Mouse (Mus musculus) C2C12 (cell line): ENCODE measurements around the gene Ccr5. TPM values are rescaled to one million over a fixed set of nuclear protein-coding genes. Genes with fewer than 3 reads are reported as not detected.
"Not testable (repeated sequence)": the region's sequence is repeated elsewhere in the genome, so short reads cannot be mapped to it uniquely, and the experiment has no call there.

Source experiments
- H3K27me3 ChIP-seq: one replicate; pipeline ENCODE4 v1.6.1; 2011; ENCODE audit not compliant: control insufficient read depth, insufficient read depth, insufficient read length
- H3K36me3 ChIP-seq: one replicate; pipeline ENCODE4 v1.6.1; 2011; ENCODE audit not compliant: control insufficient read depth, insufficient read depth
- H3K4me3 ChIP-seq: one replicate; pipeline ENCODE4 v1.5.1; 2011; ENCODE audit warnings: mild to moderate bottlenecking, control low read depth; ENCODE audit not compliant: poor library complexity, insufficient read depth, severe bottlenecking
- H3K79me2 ChIP-seq: one replicate; pipeline ENCODE4 v1.6.1; 2011; ENCODE audit not compliant: control insufficient read depth, insufficient read depth
- H3K79me3 ChIP-seq: one replicate; pipeline ENCODE4 v1.6.1; 2011; ENCODE audit warnings: low read depth, control low read depth
- H3ac ChIP-seq: one replicate; pipeline ENCODE3; 2011; ENCODE audit warnings: low read depth; ENCODE audit not compliant: control insufficient read depth, insufficient read length
- CEBPB ChIP-seq: IDR thresholded peaks from one replicate; pipeline ENCODE4 v1.6.1; 2011; ENCODE audit warnings: low read depth, mild to moderate bottlenecking, control low read depth, moderate library complexity
- CTCF ChIP-seq: IDR thresholded peaks from one replicate; pipeline ENCODE4 v1.5.1; 2011; ENCODE audit not compliant: control insufficient read depth, insufficient read depth, insufficient read length
- FOSL1 ChIP-seq: IDR thresholded peaks from one replicate; pipeline ENCODE4 v1.8.0; 2011; ENCODE audit warnings: mild to moderate bottlenecking, low read length; ENCODE audit not compliant: poor library complexity, insufficient read depth, severe bottlenecking
- MAX ChIP-seq: IDR thresholded peaks from one replicate; pipeline ENCODE4 v1.6.1; 2011; ENCODE audit warnings: mild to moderate bottlenecking, control low read depth
- MYOD1 ChIP-seq: IDR thresholded peaks from one replicate; pipeline ENCODE4 v1.6.1; 2011; ENCODE audit warnings: low read depth; ENCODE audit not compliant: control insufficient read depth, insufficient read length
- MYOG ChIP-seq: IDR thresholded peaks from one replicate; pipeline ENCODE4 v1.6.1; 2011; ENCODE audit not compliant: control insufficient read depth, insufficient read length; ENCODE audit errors: extremely low read depth
- USF1 ChIP-seq: IDR thresholded peaks from one replicate; pipeline ENCODE4 v1.6.1; 2011; ENCODE audit warnings: low read depth, mild to moderate bottlenecking, control low read depth, moderate library complexity
- polyA plus RNA-seq: library from polyadenylated mRNA; unstranded; fragments of >200 nt; fragmentation: generic; extraction: Trizol; gene quantifications from one replicate; pipeline ENCODE4 v1.2.1, GENCODE M21; 2012; ENCODE audit warnings: missing spikeins

Ccr5 gene
- polyA plus RNA-seq, 1 experiment: not detected

DNA sequence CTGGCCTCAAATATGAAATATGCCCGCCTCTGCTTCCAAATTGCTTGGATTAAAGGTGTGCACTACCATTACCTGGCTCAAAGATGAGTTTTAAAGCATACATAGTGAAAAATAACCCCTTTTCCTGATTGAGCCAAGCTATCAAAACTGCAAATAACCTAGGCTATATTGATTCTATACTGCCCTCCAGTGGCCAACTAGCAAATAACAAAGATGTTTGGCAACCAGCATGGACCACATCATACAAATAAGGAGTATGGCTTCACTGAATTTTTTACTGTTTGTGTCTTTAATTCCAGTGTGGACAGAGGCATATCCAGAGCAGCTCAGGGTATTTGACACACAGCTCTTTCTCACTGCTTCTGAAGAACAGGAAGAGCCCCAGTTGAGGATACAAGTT lies 7.0 kb downstream of the Ccr5 start:
- Histone ChIP-seq H3K79me3 (no peaks in the 10 kb centered on the region), H3K36me3 (no peaks in the 10 kb centered on the region), H3K4me3 (no peak overlapping the region), H3K79me2 (no peaks in the 10 kb centered on the region), H3ac (no peak overlapping the region), H3K27me3 (no peaks in the 10 kb centered on the region)
- peak; percentile 5 for TF ChIP-seq CTCF
- no peak for TF ChIP-seq FOSL1
- TF ChIP-seq MYOG: no peak
- TF ChIP-seq MAX: no peak
- TF ChIP-seq MYOD1: no peak
- TF ChIP-seq USF1: no peak
- TF ChIP-seq CEBPB: no peak

DNA sequence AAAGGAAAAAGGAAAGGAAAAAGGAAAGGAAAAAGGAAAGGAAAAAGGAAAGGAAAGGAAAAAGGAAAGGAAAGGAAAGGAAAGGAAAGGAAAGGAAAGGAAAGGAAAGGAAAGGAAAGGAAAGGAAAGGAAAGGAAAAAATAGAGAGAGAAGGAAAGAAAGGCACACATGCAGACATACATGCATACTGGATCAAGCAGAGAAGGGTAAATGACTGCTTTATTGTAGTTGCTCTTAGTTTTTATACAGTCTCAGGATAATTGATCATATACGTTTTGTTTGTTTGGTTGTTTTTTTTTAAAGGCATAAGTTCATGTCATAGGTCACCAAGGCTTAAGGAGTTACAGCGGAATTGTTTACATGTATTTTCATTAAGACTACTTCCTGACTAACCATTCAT lies 11.6 kb downstream of the Ccr5 start:
- H3K36me3 ChIP-seq: not testable (repeated sequence)

DNA sequence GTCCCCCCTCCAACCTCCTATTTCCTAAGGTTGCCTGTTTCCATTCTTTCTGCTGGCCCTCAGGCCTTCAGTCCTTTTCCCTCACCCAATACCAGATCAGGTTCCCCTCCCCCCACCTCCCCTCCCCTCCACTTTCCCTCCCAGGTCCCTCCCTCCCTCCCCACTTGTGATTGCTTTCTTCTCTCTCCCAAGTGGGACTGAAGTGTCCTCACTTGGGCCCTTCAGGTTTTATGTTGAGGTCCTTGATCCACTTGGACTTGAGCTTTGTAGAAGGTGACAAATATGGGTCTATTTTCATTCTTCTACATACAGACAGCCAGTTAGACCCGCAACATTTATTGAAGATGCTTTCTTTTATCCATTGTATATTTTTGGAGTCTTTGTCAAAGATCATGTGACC lies 13.6 kb downstream of the Ccr5 start:
- not testable (repeated sequence) for H3K36me3 ChIP-seq, H3K27me3 ChIP-seq, H3K79me2 ChIP-seq, H3ac ChIP-seq, H3K79me3 ChIP-seq, H3K4me3 ChIP-seq

More for the DNA sequence above, 11.6 kb downstream of the Ccr5 start:
- H3K79me2 ChIP-seq, H3K4me3 ChIP-seq, H3K79me3 ChIP-seq, H3ac ChIP-seq, H3K27me3 ChIP-seq: not testable (repeated sequence)

DNA sequence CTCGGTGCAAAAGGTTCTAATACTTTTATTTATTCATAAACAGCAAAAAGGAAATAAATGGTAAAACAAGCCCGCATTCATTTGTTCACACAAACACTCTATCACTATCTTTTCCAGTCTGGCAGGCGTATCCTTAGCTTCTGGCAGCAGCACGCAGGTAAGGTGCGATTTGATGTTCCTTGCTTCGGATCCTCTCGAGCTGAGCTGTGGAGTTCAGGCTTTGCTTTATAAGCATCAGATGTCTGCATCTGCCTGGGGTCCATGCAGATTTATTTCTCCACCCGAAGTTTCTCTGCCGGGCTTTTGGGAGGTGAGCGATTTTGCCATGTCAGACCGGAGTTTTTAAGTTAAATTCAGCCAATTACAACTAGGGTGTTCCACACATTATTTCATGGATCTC lies 16.3 kb downstream of the Ccr5 start:
- Histone ChIP-seq H3K4me3 (no peak overlapping the region), H3K79me2 (no peaks in the 10 kb centered on the region), H3K27me3 (no peaks in the 10 kb centered on the region), H3K36me3 (no peaks in the 10 kb centered on the region), H3K79me3 (no peaks in the 10 kb centered on the region), H3ac (no peak overlapping the region)
- TF ChIP-seq CEBPB (no peak), MYOD1 (no peak), MYOG (no peak), FOSL1 (no peak), USF1 (no peak), CTCF (no peak), MAX (no peak)

DNA sequence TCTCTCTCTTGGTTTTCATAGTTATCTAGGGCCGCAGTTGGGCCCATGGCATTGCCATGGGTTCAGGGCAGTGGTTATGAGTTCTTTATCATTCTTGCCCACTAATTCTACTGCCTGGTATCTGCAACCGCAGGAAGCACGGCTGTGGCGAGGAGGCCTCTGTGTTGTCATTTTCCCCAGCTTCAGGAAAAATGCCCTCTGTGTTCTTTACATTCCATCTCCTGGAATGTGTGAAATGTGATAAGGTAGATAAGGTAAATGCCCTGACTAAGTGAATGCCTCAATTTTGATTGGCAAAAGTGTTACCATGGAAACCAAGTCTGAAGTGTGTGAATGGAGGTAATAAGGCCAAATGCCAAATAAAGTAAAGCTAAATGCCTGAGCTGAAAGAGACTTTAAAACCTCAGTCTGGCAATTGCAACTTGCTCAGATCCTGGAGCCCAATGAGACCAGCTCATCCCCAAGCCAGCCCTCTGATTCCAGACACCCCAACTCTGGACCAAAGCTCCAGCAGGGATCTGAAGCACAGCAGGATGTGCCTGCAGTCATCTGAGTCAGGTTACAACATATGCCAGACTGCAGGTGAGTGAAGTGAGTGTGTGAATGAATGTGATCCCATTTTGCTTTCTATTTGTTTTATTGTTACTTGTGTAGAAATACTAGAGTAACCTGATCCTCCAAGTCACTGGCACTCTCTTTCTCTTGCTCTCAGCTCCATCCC lies 16.9 kb downstream of the Ccr5 start:
- Histone ChIP-seq H3ac (no peak overlapping the region), H3K4me3 (no peak overlapping the region), H3K79me2 (no peaks in the 10 kb centered on the region), H3K36me3 (no peaks in the 10 kb centered on the region), H3K79me3 (no peaks in the 10 kb centered on the region), H3K27me3 (no peaks in the 10 kb centered on the region)
- TF ChIP-seq USF1: no peak
- TF ChIP-seq CTCF: no peak
- no peak for TF ChIP-seq CEBPB
- no peak for TF ChIP-seq MYOG
- TF ChIP-seq MYOD1: no peak
- TF ChIP-seq MAX: no peak

DNA sequence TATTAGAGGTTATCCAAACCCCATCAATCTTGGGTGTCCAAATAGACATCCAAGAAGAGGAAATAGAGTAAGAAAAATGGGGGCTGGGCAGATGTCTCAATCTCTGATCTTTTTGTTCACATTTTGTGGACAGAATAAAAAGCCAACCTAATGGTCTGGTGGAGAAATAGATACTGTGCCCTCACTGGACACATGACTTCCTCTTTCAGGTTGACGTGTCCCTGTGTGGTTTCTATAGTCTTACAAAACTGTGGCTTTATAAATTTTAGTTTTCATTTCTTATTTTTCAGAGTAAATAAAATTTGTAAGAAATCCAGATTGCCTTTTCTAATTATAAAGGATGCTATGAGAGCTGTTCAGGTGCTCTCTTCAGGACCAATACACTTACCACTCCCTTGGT lies 22.3 kb downstream of the Ccr5 start:
- TF ChIP-seq CTCF (no peak), MAX (no peak), MYOD1 (no peak), MYOG (no peak), CEBPB (no peak), USF1 (no peak), FOSL1 (no peak)
- no peak overlapping the region for H3ac ChIP-seq
- no peaks in the 10 kb centered on the region for H3K27me3 ChIP-seq
- no peaks in the 10 kb centered on the region for H3K36me3 ChIP-seq
- no peaks in the 10 kb centered on the region for H3K79me3 ChIP-seq
- H3K4me3 ChIP-seq: no peak overlapping the region
- no peaks in the 10 kb centered on the region for H3K79me2 ChIP-seq

DNA sequence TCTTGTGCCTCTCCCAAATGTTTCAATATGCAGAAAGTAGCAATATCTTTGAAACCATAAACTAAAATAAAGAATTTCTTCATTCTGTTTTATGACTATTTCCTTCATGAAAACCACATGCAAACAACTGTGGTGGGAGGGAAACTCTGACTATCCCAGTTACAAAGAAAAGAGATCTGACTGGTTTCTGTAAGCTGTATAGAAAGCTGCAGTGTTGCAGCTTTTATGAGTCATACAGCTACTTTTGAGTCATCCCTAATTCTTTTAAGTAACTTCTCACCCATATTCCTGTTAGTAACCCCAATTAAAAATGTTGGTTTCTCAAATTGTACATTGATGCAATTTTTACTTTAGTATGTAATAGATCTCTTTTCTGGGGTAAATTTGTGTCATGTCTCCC lies 25.0 kb downstream of the Ccr5 start:
- Histone ChIP-seq H3K4me3 (no peak overlapping the region), H3K79me2 (no peaks in the 10 kb centered on the region), H3K79me3 (no peaks in the 10 kb centered on the region), H3K36me3 (no peaks in the 10 kb centered on the region), H3ac (no peak overlapping the region), H3K27me3 (no peaks in the 10 kb centered on the region)
- TF ChIP-seq CEBPB (peak; percentile 22), MYOG (no peak), CTCF (no peak)

Other genes starting within 250 kb of the Ccr5 start
- gene Ccr1, start 152.9 kb upstream of the Ccr5 start, polyA plus RNA-seq: 0.13 TPM
- not detected for gene Ccr1l1, start 143.1 kb upstream of the Ccr5 start, polyA plus RNA-seq
- not detected for gene Ccr3, start 99.6 kb upstream of the Ccr5 start, polyA plus RNA-seq
- gene Ccr2, start 19.6 kb upstream of the Ccr5 start, polyA plus RNA-seq: not detected
- 0.50 TPM for gene 2010315B03Rik, start 191.2 kb downstream of the Ccr5 start, polyA plus RNA-seq